Mouse (Mus musculus): ENCODE results near the gene Cish.

The Cish gene

GRCm38 (mm10) chr9:107324799-107325561, 29.2 kb downstream of the Cish start:
- no peak for DNase-seq

- no peak for DNase-seq
Measured at GRCm38 (mm10) chr9:107325904-107326303, 30.1 kb downstream of the Cish start.

GRCm38 (mm10) chr9:107327879-107328620, 32.2 kb downstream of the Cish start:
- DNase-seq = no peak

GRCm38 (mm10) chr9:107330791-107331190, 35.0 kb downstream of the Cish start:
- DNase-seq = no peak

- DNase-seq = no peak
Measured at GRCm38 (mm10) chr9:107333686-107334085, 37.9 kb downstream of the Cish start.

- DNase-seq = peak in 1 of 2 experiments; percentile 53
Measured at GRCm38 (mm10) chr9:107334356-107334755, 38.5 kb downstream of the Cish start.

- DNase-seq = no peak
Measured at GRCm38 (mm10) chr9:107335046-107335445, 39.2 kb downstream of the Cish start.

- peak; percentile 52 to 57 for DNase-seq
Measured at GRCm38 (mm10) chr9:107335909-107336308, 40.1 kb downstream of the Cish start.

- DNase-seq = no peak
Measured at GRCm38 (mm10) chr9:107336386-107336785, 40.6 kb downstream of the Cish start.

- DNase-seq = peak; percentile 46 to 59
Measured at GRCm38 (mm10) chr9:107338172-107338883, 42.5 kb downstream of the Cish start, which contains the start of gene Hemk1. Hemk1 (minus strand) TSS chr9:107338350.

GRCm38 (mm10) chr9:107340267-107340859, 44.5 kb downstream of the Cish start, which contains the start of gene 6430571L13Rik:
6430571L13Rik (plus strand) TSS chr9:107340602.
- peak; percentile 72 to 83 for DNase-seq

- no peak for DNase-seq
Measured at GRCm38 (mm10) chr9:107340911-107341645, 45.3 kb downstream of the Cish start.

- DNase-seq = no peak
Measured at GRCm38 (mm10) chr9:107342201-107342709, 46.4 kb downstream of the Cish start.

- no peak for DNase-seq
Measured at GRCm38 (mm10) chr9:107343146-107343943, 47.5 kb downstream of the Cish start.

GRCm38 (mm10) chr9:107344027-107344426, 48.2 kb downstream of the Cish start:
- DNase-seq = no peak

GRCm38 (mm10) chr9:107346081-107346480, 50.3 kb downstream of the Cish start:
- DNase-seq = no peak

GRCm38 (mm10) chr9:107347586-107348183, 51.9 kb downstream of the Cish start:
- no peak for DNase-seq

GRCm38 (mm10) chr9:107349321-107349720, 53.5 kb downstream of the Cish start:
- DNase-seq = no peak
